Mouse (Mus musculus) fibroblast of lung, adult 2 months (primary cell): ENCODE data around the gene Agbl4.
"Not testable (repeated sequence)": the region's sequence is repeated elsewhere in the genome, so short reads cannot be mapped to it uniquely, and the experiment has no call there.

Experiments used
- DNase-seq: peaks from one replicate; pipeline ENCODE4 v3.0.0-alpha.2; 2011; ENCODE audit warnings: low read depth

The Agbl4 gene

DNA sequence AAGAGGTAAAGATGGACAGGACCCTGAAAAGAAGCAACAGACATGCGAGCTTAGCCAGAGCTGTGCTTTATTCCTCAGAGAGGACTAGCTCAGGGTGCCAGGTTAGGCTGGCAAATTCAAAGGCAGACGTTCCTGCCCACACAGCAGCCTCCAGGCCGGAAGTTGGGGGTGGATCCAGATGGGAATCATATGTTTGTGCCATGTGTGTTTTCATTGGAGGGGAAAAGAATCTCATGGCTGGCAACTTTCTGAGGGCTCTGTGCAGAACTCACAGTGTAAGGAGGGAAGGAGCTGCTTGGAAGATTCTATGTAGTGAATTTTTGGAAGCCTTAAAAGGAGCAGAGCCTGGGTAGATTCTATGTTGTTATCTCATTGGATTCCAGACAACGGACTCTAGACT lies 519.1 kb downstream of the Agbl4 start:
- no peak for DNase-seq

- DNase-seq = no peak
Observed at GRCm38 (mm10) chr4:110921013-110921412, 523.6 kb downstream of the Agbl4 start.

- no peak for DNase-seq
Observed at GRCm38 (mm10) chr4:111001641-111002040, 604.2 kb downstream of the Agbl4 start.

- DNase-seq = no peak
Observed at GRCm38 (mm10) chr4:111004719-111005479, 607.4 kb downstream of the Agbl4 start.

GRCm38 (mm10) chr4:111019376-111019775 lies 621.9 kb downstream of the Agbl4 start:
- DNase-seq = no peak

DNA sequence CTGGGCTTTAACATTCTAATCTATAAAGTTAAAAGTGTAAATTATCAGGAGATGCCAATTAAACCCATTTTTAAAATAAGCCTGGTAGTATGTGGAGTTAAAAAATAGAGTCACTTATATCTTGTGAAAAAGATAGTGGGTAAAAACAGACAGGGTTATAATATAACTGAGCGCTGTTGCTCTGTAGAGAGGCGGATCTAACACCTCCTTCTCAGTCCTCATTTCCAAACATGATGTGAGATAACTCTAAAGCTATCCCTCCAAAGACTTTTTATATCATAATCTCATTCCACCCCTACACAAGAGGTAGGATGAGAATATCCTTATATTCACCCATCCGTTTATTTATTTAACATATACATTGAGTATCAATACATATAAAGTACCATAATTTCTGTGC lies 669.9 kb downstream of the Agbl4 start:
- no peak for DNase-seq

GRCm38 (mm10) chr4:111073738-111074497 lies 676.5 kb downstream of the Agbl4 start:
- no peak for DNase-seq

DNA sequence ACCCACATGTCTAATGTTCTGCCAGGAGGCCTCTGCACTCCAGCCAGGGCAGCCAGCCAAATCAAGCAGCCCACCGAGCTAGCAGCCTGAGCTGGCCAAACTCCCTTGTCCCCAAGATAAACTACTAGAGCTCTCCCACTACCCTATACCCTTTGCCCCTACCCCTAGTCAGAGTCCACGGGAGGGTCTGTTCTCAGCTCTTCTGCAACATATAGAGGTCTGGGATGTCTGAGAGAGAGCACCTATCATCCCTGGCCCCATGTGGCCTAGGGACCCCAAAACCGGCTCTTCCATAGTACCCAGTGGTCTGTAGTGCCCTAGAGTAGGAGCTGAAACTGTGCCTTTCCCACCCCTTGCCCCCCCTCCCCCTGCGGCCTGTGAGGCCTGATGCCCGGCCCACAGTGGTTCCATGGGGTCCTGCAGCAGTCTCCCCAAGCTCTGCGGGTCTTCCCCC lies 677.3 kb downstream of the Agbl4 start:
- no peak for DNase-seq

GRCm38 (mm10) chr4:111077810-111078209 lies 680.3 kb downstream of the Agbl4 start:
- DNase-seq = no peak

GRCm38 (mm10) chr4:111085330-111085729 lies 687.9 kb downstream of the Agbl4 start:
- no peak for DNase-seq

- no peak for DNase-seq
Observed at GRCm38 (mm10) chr4:111136217-111137147, 739.0 kb downstream of the Agbl4 start.

GRCm38 (mm10) chr4:111147748-111148147 lies 750.3 kb downstream of the Agbl4 start:
- DNase-seq = no peak

- no peak for DNase-seq
Observed at GRCm38 (mm10) chr4:111155859-111156258, 758.4 kb downstream of the Agbl4 start.

DNA sequence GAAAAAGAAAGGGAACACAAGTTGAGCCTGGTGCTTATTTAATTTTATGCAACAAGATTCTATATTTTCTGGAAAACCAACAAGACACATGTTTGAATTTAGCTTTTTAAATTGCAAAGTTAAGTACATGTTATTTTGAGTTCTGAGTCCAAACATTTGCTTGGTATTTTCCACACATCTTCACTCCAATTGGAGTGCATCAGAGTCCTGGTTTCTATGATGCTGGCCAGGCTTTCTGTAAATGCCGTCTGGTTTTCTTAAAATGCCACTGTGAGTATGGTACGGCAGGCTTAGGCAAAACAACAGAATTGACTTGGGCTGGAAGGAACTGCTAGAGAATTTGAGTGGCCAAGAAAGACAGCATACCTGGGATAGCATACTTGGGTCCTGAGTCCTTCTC lies 784.0 kb downstream of the Agbl4 start:
- DNase-seq = no peak

DNA sequence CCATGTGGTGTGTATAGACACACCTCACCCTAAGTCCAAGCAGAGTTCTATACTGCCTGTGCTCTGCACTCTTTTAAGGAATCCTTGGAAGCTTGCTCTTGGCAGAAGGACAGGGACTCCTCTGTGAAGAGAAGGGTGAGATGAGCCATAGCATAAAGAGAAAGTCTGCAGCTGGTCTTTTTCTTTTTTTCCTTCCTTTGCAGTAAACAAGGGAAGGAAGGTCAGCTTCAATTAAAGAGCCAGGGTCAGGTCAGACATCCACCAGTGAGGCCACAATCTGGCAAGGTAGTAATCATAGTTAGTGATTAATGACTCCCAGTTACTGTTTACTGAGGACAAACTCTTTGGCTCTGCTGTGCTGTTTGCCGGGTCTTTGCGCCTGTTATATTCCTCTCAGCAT lies 802.6 kb downstream of the Agbl4 start:
- DNase-seq = no peak

GRCm38 (mm10) chr4:111215191-111215762 lies 817.8 kb downstream of the Agbl4 start:
- no peak for DNase-seq

GRCm38 (mm10) chr4:111219030-111219429 lies 821.6 kb downstream of the Agbl4 start:
- not testable (repeated sequence) for DNase-seq

- not testable (repeated sequence) for DNase-seq
Observed at GRCm38 (mm10) chr4:111219543-111219942, 822.1 kb downstream of the Agbl4 start.

- DNase-seq = no peak
Observed at GRCm38 (mm10) chr4:111233849-111234248, 836.4 kb downstream of the Agbl4 start.

DNA sequence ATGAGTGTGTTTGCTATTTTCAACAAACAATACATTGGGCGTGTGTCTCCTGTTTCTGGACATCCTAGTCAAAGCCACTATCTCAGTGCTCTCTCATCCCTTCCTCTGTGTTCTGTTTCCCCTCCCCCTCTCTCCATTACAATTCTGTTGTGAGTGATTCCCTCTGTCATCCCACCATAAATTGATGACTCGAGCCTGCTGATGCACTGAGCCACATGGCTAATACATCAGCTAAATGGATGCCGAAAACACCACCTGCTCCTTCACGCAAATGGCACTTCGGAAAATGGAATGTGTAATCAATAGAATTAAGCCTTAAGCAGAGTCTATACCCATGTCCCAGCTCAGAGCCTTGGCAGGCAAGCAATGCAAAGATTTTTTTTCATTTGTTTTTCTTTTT lies 854.5 kb downstream of the Agbl4 start:
- DNase-seq = no peak

DNA sequence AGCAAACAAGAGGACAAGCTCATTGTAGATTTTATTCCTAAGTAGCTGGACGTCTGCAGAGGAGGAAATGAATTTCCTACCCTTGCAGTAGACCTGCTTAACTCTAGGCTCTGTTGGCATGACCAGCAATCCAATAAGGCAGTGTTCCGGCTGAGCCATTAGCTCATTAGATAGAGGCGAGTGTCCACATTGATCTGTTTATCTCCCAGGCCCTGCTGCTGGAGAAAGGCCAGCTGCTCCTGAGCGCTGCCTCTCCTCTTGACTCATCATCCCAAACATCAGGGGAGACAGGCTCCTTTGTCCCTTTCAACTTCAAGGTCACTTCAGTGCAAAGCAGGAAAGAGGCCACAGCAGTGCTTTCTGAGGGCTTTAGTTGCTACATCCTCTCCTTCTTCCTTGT lies 858.0 kb downstream of the Agbl4 start:
- DNase-seq = no peak

DNA sequence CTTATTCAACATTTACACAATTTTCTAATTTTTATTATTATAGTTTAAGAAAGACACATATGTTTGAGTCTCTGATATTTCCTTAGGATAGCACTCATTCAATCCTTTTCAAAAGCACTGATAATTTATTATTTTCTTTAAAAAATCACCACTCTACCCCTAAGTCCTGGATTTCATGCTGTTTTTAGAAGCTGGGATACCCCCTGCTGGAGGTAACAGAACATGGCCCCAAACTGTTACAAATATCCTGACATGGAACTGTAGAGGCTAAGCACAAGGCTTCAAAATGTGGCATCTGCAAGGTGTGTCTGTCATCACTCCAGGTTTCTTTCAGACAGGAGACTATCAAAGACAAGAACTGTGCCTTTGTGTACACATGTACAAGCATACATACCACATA lies 859.5 kb downstream of the Agbl4 start:
- DNase-seq = no peak
